Mouse (Mus musculus) neural tube, embryonic 15.5 days (tissue): Measurements from ENCODE around the gene Retreg2. TPM values are rescaled to one million over a fixed set of nuclear protein-coding genes. Genes with fewer than 3 reads are reported as not detected.

Experiments used
- ATAC-seq: fragments of 200-750 bp; cut with Nextera tagmentation; 2 replicates; pipeline ENCODE4 v1.8.0; 2017; ENCODE audit warnings: mild to moderate bottlenecking, moderate TSS enrichment, moderate library complexity; ENCODE audit not compliant: low FRiP score
- H3K27ac ChIP-seq: fragments of 300-500 bp; sonication (generic); replicated peaks from 2 replicates; pipeline ENCODE4 v1.5.1; 2015; ENCODE audit warnings: mild to moderate bottlenecking, inconsistent platforms
- H3K27me3 ChIP-seq: fragments of 300-500 bp; sonication (generic); replicated peaks from 2 replicates; pipeline ENCODE4 v1.6.1; 2015; ENCODE audit warnings: inconsistent platforms
- H3K36me3 ChIP-seq: fragments of 300-500 bp; sonication (generic); 2 replicates; pipeline ENCODE4 v1.6.1; 2015; ENCODE audit warnings: inconsistent platforms
- H3K4me1 ChIP-seq: fragments of 300-500 bp; sonication (generic); 2 replicates; pipeline ENCODE4 v1.6.1; 2015; ENCODE audit warnings: inconsistent platforms
- H3K4me2 ChIP-seq: fragments of 300-500 bp; sonication (generic); 2 replicates; pipeline ENCODE4 v1.6.1; 2015; ENCODE audit warnings: inconsistent platforms, mild to moderate bottlenecking, moderate library complexity
- H3K4me3 ChIP-seq: fragments of 300-500 bp; sonication (generic); replicated peaks from 2 replicates; pipeline ENCODE4 v1.5.1; 2015; ENCODE audit warnings: mild to moderate bottlenecking, inconsistent platforms
- H3K9ac ChIP-seq: fragments of 300-500 bp; sonication (generic); replicated peaks from 2 replicates; pipeline ENCODE4 v1.6.1; 2015; ENCODE audit warnings: mild to moderate bottlenecking, inconsistent platforms
- H3K9me3 ChIP-seq: fragments of 300-500 bp; sonication (generic); replicated peaks from 2 replicates; pipeline ENCODE4 v1.6.1; 2016; ENCODE audit warnings: inconsistent platforms
- WGBS: fragments of 180-500 bp; shearing (Covaris S2); methylation state at CpG from one replicate; pipeline ENCODE4 v1.1.7; 2015; ENCODE audit warnings: mixed read lengths; 5-methylcytosine and 5-hydroxymethylcytosine counted together
- polyA plus RNA-seq: library from polyadenylated mRNA; unstranded; fragments of >200 nt; fragmentation: Nextera tagmentation; extraction: Ambion mirVana; gene quantifications from 2 replicates; pipeline ENCODE4 v1.2.1, GENCODE M21; 2015

Retreg2 gene
- polyA plus RNA-seq, 1 experiment from 2014 or later: 140 TPM

- Histone ChIP-seq H3K27me3 (no peaks in the 10 kb centered on the region), H3K27ac (peak overlapping the region; percentile 98), H3K9me3 (no peaks in the 10 kb centered on the region), H3K9ac (peak overlapping the region; percentile 81), H3K4me1 (peaks cover 44% of the 10 kb centered on the region), H3K36me3 (peaks cover 53% of the 10 kb centered on the region), H3K4me2 (peak overlapping the region; percentile 96), H3K4me3 (peak overlapping the region; percentile 78)
- peak; percentile 16 for ATAC-seq
- under 1% methylated on average over 53 of the region's 53 CpGs for WGBS
These were observed 940 bp upstream of the Retreg2 start for GRCm38 (mm10) chr1:75141486-75142190.

GRCm38 (mm10) chr1:75145589-75145988, 3.0 kb downstream of the Retreg2 start:
- peaks cover 28% of the 10 kb centered on the region for H3K4me1 ChIP-seq
- H3K27ac ChIP-seq: no peak overlapping the region
- WGBS: 92% methylated on average over 3 of the region's 3 CpGs
- H3K9me3 ChIP-seq: no peaks in the 10 kb centered on the region
- no peak overlapping the region for H3K9ac ChIP-seq
- no peaks in the 10 kb centered on the region for H3K27me3 ChIP-seq
- no peak for ATAC-seq
- no peak overlapping the region for H3K4me3 ChIP-seq
- H3K4me2 ChIP-seq: no peak overlapping the region
- peaks cover 46% of the 10 kb centered on the region for H3K36me3 ChIP-seq

- no peak for ATAC-seq
- Histone ChIP-seq H3K27me3 (no peaks in the 10 kb centered on the region), H3K36me3 (peaks cover 46% of the 10 kb centered on the region), H3K4me2 (no peak overlapping the region), H3K4me1 (peaks cover 17% of the 10 kb centered on the region), H3K9ac (no peak overlapping the region), H3K9me3 (no peaks in the 10 kb centered on the region), H3K4me3 (no peak overlapping the region), H3K27ac (no peak overlapping the region)
- WGBS: 90% methylated on average over 7 of the region's 7 CpGs
These were observed 5.0 kb downstream of the Retreg2 start for GRCm38 (mm10) chr1:75147411-75148135.

DNA sequence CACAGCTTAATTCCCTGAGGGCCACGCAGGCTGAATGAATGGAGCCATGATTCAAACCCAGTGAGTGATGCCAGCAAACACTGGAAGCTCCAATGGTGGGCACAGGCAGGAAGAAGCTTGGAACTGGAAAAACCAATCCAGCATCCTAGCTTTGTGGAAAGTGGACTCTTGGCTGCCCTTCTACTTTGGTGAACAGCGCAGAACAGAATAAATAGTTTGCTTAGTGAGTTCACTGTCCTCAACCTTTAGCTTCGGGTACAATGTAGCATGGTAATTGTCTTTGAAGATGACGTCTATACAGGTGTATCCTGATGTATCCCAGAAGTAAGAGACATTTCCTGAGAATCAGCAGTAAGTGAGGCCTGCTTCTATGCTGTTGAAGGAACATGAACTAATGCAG, 6.1 kb downstream of the Retreg2 start:
- H3K36me3 ChIP-seq: peaks cover 46% of the 10 kb centered on the region

DNA sequence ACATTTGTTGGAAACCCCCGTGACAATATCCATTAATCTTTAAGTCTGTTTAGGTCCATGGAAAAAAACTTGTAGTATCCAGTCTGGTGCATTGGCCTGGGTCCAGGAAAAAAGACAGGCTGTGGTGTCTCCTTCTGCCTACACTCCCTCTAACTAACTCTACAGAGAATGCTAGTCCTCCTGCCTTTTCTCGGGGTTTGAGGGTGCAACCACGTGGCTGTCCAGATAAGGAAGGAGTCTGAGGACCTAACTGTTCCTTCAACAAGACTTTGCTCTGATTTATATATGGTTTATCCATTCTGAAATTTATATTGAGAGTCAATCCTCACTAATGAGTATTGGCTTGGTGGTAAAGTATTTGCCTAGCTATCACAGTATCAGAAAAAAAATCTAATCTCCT, 13.3 kb downstream of the Retreg2 start:
- 74% methylated on average over 3 of the region's 3 CpGs for WGBS
- H3K9ac ChIP-seq: no peak overlapping the region
- no peak for ATAC-seq

More for the DNA sequence above, 6.1 kb downstream of the Retreg2 start:
- no peak for ATAC-seq
- Histone ChIP-seq H3K27ac (no peak overlapping the region), H3K9me3 (no peaks in the 10 kb centered on the region), H3K4me3 (no peak overlapping the region), H3K27me3 (no peaks in the 10 kb centered on the region), H3K4me2 (no peak overlapping the region), H3K9ac (no peak overlapping the region), H3K4me1 (peaks cover 15% of the 10 kb centered on the region)
- 90% methylated on average over 4 of the region's 4 CpGs for WGBS

GRCm38 (mm10) chr1:75158990-75159389, 16.4 kb downstream of the Retreg2 start:
- Histone ChIP-seq H3K27me3 (no peaks in the 10 kb centered on the region), H3K27ac (no peak overlapping the region), H3K9ac (no peak overlapping the region), H3K4me1 (no peaks in the 10 kb centered on the region), H3K9me3 (no peaks in the 10 kb centered on the region), H3K4me2 (no peak overlapping the region), H3K36me3 (no peaks in the 10 kb centered on the region), H3K4me3 (no peak overlapping the region)
- ATAC-seq: no peak

More for the DNA sequence above, 13.3 kb downstream of the Retreg2 start:
- Histone ChIP-seq H3K9me3 (no peaks in the 10 kb centered on the region), H3K4me1 (no peaks in the 10 kb centered on the region), H3K27me3 (no peaks in the 10 kb centered on the region), H3K4me3 (no peak overlapping the region), H3K4me2 (no peak overlapping the region), H3K27ac (no peak overlapping the region), H3K36me3 (no peaks in the 10 kb centered on the region)

GRCm38 (mm10) chr1:75159540-75160255, 17.1 kb downstream of the Retreg2 start:
- Histone ChIP-seq H3K4me3 (no peak overlapping the region), H3K27me3 (no peaks in the 10 kb centered on the region), H3K9ac (no peak overlapping the region), H3K27ac (no peak overlapping the region), H3K36me3 (no peaks in the 10 kb centered on the region), H3K4me2 (no peak overlapping the region), H3K4me1 (no peaks in the 10 kb centered on the region), H3K9me3 (no peaks in the 10 kb centered on the region)
- ATAC-seq: no peak
- 83% methylated on average over 5 of the region's 5 CpGs for WGBS

DNA sequence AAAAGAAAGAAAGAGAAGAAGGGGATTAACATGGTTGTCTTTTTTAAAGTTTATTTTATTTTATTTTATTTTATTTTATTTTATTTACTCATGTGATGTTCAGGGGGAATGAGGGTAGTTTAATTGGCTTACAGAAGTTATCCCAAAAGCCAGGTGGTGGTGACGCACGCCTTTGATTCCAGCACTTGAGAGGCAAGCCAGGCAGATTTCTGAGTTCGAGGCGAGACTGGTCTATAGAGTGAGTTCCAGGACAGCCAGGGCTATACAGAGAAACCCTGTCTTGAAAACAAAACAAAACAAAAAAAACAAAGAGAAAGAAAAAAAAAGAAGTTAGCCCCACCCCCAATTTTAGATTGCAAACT, 17.7 kb downstream of the Retreg2 start:
- no peak overlapping the region for H3K27ac ChIP-seq
- 92% methylated on average over 4 of the region's 4 CpGs for WGBS
- H3K36me3 ChIP-seq: no peaks in the 10 kb centered on the region
- ATAC-seq: no peak
- H3K4me3 ChIP-seq: no peak overlapping the region
- no peaks in the 10 kb centered on the region for H3K27me3 ChIP-seq
- H3K9me3 ChIP-seq: no peaks in the 10 kb centered on the region
- no peaks in the 10 kb centered on the region for H3K4me1 ChIP-seq
- H3K4me2 ChIP-seq: no peak overlapping the region
- no peak overlapping the region for H3K9ac ChIP-seq

DNA sequence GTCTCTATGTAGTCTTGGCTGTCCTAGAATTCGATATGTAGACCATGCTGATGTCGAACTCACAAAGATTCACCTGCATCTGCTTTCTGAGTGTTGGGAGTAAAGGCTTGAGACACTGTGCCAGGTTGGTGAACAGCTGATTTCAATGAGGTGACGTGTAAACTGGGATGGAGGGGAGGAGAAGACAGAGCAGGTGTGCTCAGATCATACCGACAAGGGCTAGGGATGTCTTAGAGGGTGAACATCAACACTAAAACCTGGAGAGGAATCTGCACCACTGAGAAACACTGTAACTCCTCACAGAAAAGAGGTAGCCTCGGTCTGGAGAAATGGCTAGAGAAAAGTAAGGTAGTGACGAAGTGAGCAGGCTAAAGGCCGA, 25.5 kb downstream of the Retreg2 start:
- peak overlapping the region; percentile 79 for H3K4me2 ChIP-seq
- H3K9me3 ChIP-seq: no peaks in the 10 kb centered on the region
- peaks cover 30% of the 10 kb centered on the region for H3K36me3 ChIP-seq
- peaks cover 21% of the 10 kb centered on the region for H3K4me1 ChIP-seq
- H3K4me3 ChIP-seq: peak overlapping the region; percentile 89
- peak overlapping the region; percentile 83; the same call in 1 of the 2 replicates for H3K9ac ChIP-seq
- peak overlapping the region; percentile 96 for H3K27ac ChIP-seq
- WGBS: 9% methylated on average over 7 of the region's 7 CpGs
- ATAC-seq: peak; percentile 56
- no peaks in the 10 kb centered on the region for H3K27me3 ChIP-seq

DNA sequence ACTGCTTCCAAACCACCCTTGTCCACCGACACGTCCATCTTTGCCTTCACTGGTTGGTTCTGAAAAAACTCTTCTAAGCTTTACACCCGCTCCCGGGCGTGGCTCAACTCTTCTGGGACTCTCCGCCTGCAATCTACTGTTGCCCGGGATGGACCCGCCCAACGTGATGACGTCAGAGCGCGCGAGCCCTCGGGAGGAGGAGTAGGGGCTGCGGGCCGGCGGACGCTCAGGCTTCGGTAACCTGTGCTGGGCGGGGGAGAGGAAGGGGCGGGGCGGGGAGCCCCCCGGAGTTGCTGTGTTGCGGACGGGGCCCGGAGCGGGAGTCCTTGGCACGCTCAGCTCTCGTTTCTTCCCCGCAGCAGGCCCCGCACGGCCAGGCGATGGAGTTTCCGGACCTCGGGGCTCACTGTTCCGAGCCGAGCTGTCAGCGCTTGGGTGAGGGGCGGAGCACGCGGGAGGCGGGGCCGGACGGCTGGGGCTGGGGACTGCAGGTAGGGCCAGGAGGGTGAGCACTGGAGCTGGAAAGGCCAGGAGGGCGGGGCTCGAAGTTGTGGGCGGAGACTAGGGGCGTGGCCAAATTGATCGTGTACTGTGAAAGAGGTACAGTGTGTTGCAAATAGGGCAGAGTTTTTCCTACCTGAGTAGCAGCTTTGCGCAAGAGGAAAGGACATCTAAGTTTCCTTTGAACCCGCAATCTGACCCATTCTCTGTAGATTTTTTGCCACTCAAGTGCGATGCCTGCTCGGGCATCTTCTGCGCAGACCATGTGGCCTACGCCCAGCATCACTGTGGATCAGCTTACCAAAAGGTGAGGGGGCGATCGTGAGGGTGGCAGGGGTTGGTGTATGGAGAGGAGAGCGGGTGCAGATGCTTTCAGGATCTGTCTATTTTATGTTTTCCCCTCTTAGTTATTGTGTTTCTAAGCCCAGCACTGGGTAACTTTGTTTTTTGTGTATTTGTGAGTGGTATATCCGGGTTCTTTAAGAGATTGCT, 26.2 kb downstream of the Retreg2 start, which contains the start of gene Zfand2b:
Zfand2b (plus strand) TSS at position 175 of the 993 bp plus-strand sequence.
- H3K4me1 ChIP-seq: peaks cover 21% of the 10 kb centered on the region
- WGBS: under 1% methylated on average over 52 of the region's 59 CpGs
- peak within 1 kb of the TSS; percentile 96 for H3K27ac ChIP-seq
- no peaks in the 10 kb centered on the region for H3K27me3 ChIP-seq
- H3K9ac ChIP-seq: peak within 1 kb of the TSS; percentile 83
- H3K4me2 ChIP-seq: peak within 1 kb of the TSS; percentile 79
- ATAC-seq: peak; percentile 97
- no peaks in the 10 kb centered on the region for H3K9me3 ChIP-seq
- H3K36me3 ChIP-seq: peaks cover 36% of the 10 kb centered on the region
- peak within 1 kb of the TSS; percentile 89 for H3K4me3 ChIP-seq
